Mouse (Mus musculus) erythroblast, adult 5-6 weeks (primary cell): Measurements from ENCODE around the gene Kif26b. TPM values are rescaled to one million over a fixed set of nuclear protein-coding genes. Genes with fewer than 3 reads are reported as not detected.

Experiments used
- ATAC-seq: replicated peaks from 2 replicates; pipeline ENCODE4 v1.8.0; 2016; ENCODE audit warnings: moderate number of reproducible peaks, mild to moderate bottlenecking, moderate TSS enrichment, inconsistent platforms; ENCODE audit not compliant: poor library complexity, low FRiP score, severe bottlenecking
- total RNA-seq, 2 experiments: library from RNA; stranded (forward) in 1 of 2; stranded (reverse) in 1 of 2; fragments of 150-400 nt in 1 of 2; fragments of 200-764, 138-1000 nt in 1 of 2; gene quantifications; 2 replicates each; pipeline versions ENCODE4 v1.2.3 to v1.2.4; 2015 to 2017; ENCODE audit warnings: low replicate concordance in 2 of 2

Gene Kif26b
- not detected in 2 replicates for total RNA-seq (2015; ENCODE audit: low replicate concordance)
- total RNA-seq (2017; ENCODE audit: low replicate concordance), result 0.56 TPM in 1 of 2 replicates, not detected in the other

GRCm38 (mm10) chr1:178528431-178529351, at the start of gene Kif26b:
Gene Kif26b (plus strand): TSS chr1:178529125.
- no peak for ATAC-seq

GRCm38 (mm10) chr1:178483854-178484253, 45.1 kb upstream of the Kif26b start:
- ATAC-seq, result no peak

GRCm38 (mm10) chr1:178485138-178485867, 43.6 kb upstream of the Kif26b start:
- no peak for ATAC-seq

GRCm38 (mm10) chr1:178485868-178486220, 43.1 kb upstream of the Kif26b start:
- ATAC-seq, result no peak

- no peak for ATAC-seq
Measured at GRCm38 (mm10) chr1:178486828-178487227, 42.1 kb upstream of the Kif26b start.

GRCm38 (mm10) chr1:178489127-178489526, 39.8 kb upstream of the Kif26b start:
- no peak for ATAC-seq

- no peak for ATAC-seq
Measured at GRCm38 (mm10) chr1:178491733-178492132, 37.2 kb upstream of the Kif26b start.

- no peak for ATAC-seq
Measured at GRCm38 (mm10) chr1:178492493-178492892, 36.4 kb upstream of the Kif26b start.

- no peak for ATAC-seq
Measured at GRCm38 (mm10) chr1:178496186-178496585, 32.7 kb upstream of the Kif26b start.

GRCm38 (mm10) chr1:178496841-178497240, 32.1 kb upstream of the Kif26b start:
- ATAC-seq, result peak; percentile 72

- no peak for ATAC-seq
Measured at GRCm38 (mm10) chr1:178506938-178507337, 22.0 kb upstream of the Kif26b start.

- no peak for ATAC-seq
Measured at GRCm38 (mm10) chr1:178512323-178513031, 16.4 kb upstream of the Kif26b start.

- ATAC-seq, result no peak
Measured at GRCm38 (mm10) chr1:178513954-178514353, 15.0 kb upstream of the Kif26b start.

GRCm38 (mm10) chr1:178515839-178516238, 13.1 kb upstream of the Kif26b start:
- no peak for ATAC-seq

- ATAC-seq, result no peak
Measured at GRCm38 (mm10) chr1:178522389-178522788, 6.5 kb upstream of the Kif26b start.

- no peak for ATAC-seq
Measured at GRCm38 (mm10) chr1:178523152-178523551, 5.8 kb upstream of the Kif26b start.

- ATAC-seq, result 0 out of 2 replicates have a peak, but pooled peaks have one; percentile 53
Measured at GRCm38 (mm10) chr1:178527185-178527546, 1.8 kb upstream of the Kif26b start.

- no peak for ATAC-seq
Measured at GRCm38 (mm10) chr1:178527547-178528361, 1.2 kb upstream of the Kif26b start.

GRCm38 (mm10) chr1:178529512-178530300, 781 bp downstream of the Kif26b start:
- no peak for ATAC-seq
